20 mouse cellular contexts compared by ENCODE assay signal in genomic region chr4:141817706-141818105, GRCm38 (mm10). TPM values are rescaled to one million over a fixed set of nuclear protein-coding genes. Genes with fewer than 3 reads are reported as not detected.
DNase-seq lines count a peak whose midpoint lies in the region.
"Had no signal": no experiment of that assay in that cellular context is flagged by ENCODE, and none has a peak within 500 bp of the region (broad histone marks: within the 10 kb centered on the region; RNA-seq: fewer than 3 reads in every experiment).

No protein-coding gene starts in this region.

- peak; percentile 8 for DNase-seq in embryo, embryonic 10 days (ENCODE audit: low spot score)
- DNase-seq in embryo, embryonic 9.5 days (ENCODE audit: extremely low spot score) = no peak
- DNase-seq in heart, adult 11 months = peak; percentile 69
- DNase-seq in heart, adult 8-10 months (ENCODE audit: low spot score) = no peak
- peak; percentile 0 for DNase-seq in thymus, postnatal 4 days
- DNase-seq in thymus, postnatal 36 days = no peak
- DNase-seq: adrenal gland, adult 8-10 months; adrenal gland, postnatal 14 days; adrenal gland, postnatal 36 days; B cell, adult 2 months; cerebellum, adult 11-12 months; cerebellum, adult 2 months; cerebellum, adult 9-10 months; cerebellum, postnatal 10 days; cerebellum, postnatal 25 days; embryo, embryonic 11 days; forebrain, postnatal 0 days had no signal

RNA-seq across cellular contexts. Expression of gene Cela2a, which starts 8.3 kb away (rescaled TPM):
- total RNA-seq in heart, adult 8-10 months (2022) = 1 to 10 TPM in 1 of 4 experiments, not detected in 3; 1.0 TPM
- total RNA-seq: adrenal gland, adult 18-20 months; adrenal gland, adult 8-10 months; adrenal gland, postnatal 36 days; forebrain, postnatal 0 days; G1E had no signal

RNA-seq across cellular contexts. Expression of gene Casp9, which starts 24.3 kb away (rescaled TPM):
- total RNA-seq in heart, adult 8-10 months (2022) = 10 to 100 TPM in 2 of 4 experiments, 1 to 10 TPM in 2; 7.9 to 10.7 (median 10.0) TPM

RNA-seq across cellular contexts. Expression of gene Dnajc16, which starts 27.0 kb away (rescaled TPM):
- total RNA-seq in heart, adult 8-10 months (2022) = 10 to 100 TPM; 23.2 to 28.7 (median 25.0) TPM

RNA-seq across cellular contexts. Expression of gene Ctrc, which starts 28.5 kb away (rescaled TPM):
- total RNA-seq in heart, adult 8-10 months (2022) = not detected
- total RNA-seq: adrenal gland, adult 18-20 months; adrenal gland, adult 8-10 months; adrenal gland, postnatal 14 days; adrenal gland, postnatal 36 days; CH12.LX; forebrain, postnatal 0 days; G1E had no signal

RNA-seq across cellular contexts. Expression of gene Efhd2, which starts 57.0 kb away (rescaled TPM):
- 10 to 100 TPM; 18.1 to 21.4 (median 19.6) TPM for total RNA-seq in heart, adult 8-10 months (2022)

Comparison
In these comparisons a context has a peak if more than half of its experiments do, and no peak if none do; other contexts are left out.
1. DNase-seq: peak in embryo, embryonic 10 days (single experiment), heart, adult 11 months (single experiment) and thymus, postnatal 4 days (single experiment); none in embryo, embryonic 9.5 days (single experiment), heart, adult 8-10 months (single experiment) and thymus, postnatal 36 days (0 of 2).